Mouse (Mus musculus): ENCODE results near the gene BC028528.

- no peak for TF ChIP-seq GATA1 (IDR thresholded peaks at IDR 0.05; ENCODE audit: borderline replicate concordance, low read length)
- no peak for TF ChIP-seq FLI1 (IDR thresholded peaks at IDR 0.05; ENCODE audit: low read length)
Measured at GRCm38 (mm10) chr3:95894317-95895160, 2.7 kb upstream of the BC028528 start.
